Mouse (Mus musculus) lung, adult 2 months (tissue): Measurements from ENCODE around the gene Rnf150. TPM values are rescaled to one million over a fixed set of nuclear protein-coding genes. Genes with fewer than 3 reads are reported as not detected.

Source experiments
- DNase-seq: peaks from one replicate; pipeline ENCODE4 v3.0.0; 2022
- H3K4me1 ChIP-seq: fragments of 200-500 bp; 2 replicates; pipeline ENCODE4 v1.6.1; 2011; ENCODE audit warnings: low read length; ENCODE audit not compliant: control insufficient read depth, insufficient read depth
- H3K4me3 ChIP-seq: fragments of 200-500 bp; replicated peaks from 2 replicates; pipeline ENCODE3; 2011; ENCODE audit warnings: low read depth, mild to moderate bottlenecking, control low read depth, low read length; ENCODE audit errors: extremely low read depth
- CTCF ChIP-seq: fragments of 200-500 bp; IDR thresholded peaks from 2 replicates; pipeline ENCODE4 v1.5.1; 2011; ENCODE audit warnings: mild to moderate bottlenecking, low read length, control low read depth; ENCODE audit not compliant: insufficient read depth
- POLR2A ChIP-seq: fragments of 200-500 bp; IDR thresholded peaks from 2 replicates; pipeline ENCODE4 v1.6.1; 2011; ENCODE audit warnings: low read depth, mild to moderate bottlenecking, control low read depth, low read length, borderline replicate concordance; ENCODE audit errors: extremely low read depth
- WGBS: fragments of 180-500 bp; shearing (Covaris S2); methylation state at CpG from one replicate; pipeline ENCODE4 v1.1.7; 2018; 5-methylcytosine and 5-hydroxymethylcytosine counted together
- polyA plus RNA-seq: library from polyadenylated mRNA; depleted of rRNA; stranded (reverse); fragments of >200 nt; gene quantifications from 2 replicates; pipeline ENCODE4 v1.2.3, GENCODE M21; 2012

The Rnf150 gene
- polyA plus RNA-seq, 1 experiment = 6.9 TPM

DNA sequence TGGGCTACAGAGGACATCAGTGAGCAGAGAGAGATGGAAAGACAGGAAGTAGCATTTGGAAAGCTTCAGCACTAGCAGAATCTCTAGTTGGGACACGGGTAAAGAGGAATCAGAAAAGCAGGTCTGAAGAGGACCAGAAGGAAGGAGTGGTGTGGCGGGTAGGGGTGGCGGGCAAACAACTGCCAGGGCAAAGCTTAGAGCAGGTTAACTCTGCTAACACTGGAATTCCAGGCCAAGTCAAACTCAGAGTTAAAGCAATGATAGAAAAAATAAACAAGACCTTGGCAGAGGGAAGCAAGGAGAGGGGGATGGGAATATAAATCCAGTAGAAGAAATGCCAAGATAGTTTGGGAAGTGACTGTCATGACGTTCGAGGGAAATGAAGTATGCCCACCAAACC is 120.1 kb downstream of the Rnf150 start:
- DNase-seq = peak; percentile 15
- TF ChIP-seq CTCF = no peak
- TF ChIP-seq POLR2A = no peak
- H3K4me3 ChIP-seq = no peak overlapping the region
- H3K4me1 ChIP-seq = peaks cover 6% of the 10 kb centered on the region
- WGBS = 16% methylated on average over 5 of the region's 5 CpGs

DNA sequence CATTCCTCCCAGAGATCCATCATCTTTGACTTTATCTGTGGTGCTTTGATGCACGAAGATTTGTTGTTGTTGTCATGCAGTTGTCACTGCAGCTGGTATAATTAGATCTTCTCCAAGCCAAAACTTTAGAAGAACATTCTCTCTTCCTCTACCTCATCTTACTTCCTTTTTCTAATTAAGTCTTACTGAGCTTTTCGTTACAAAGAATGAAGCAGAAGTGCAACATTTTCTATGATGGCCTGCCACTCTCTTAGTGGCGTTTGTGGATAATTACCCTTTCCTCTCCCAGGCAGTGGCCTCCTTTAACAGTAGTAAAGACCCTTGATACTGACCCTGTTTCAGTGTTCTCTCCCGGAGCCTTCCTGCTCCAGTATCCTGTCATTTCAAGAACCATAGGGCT is 128.9 kb downstream of the Rnf150 start:
- Histone ChIP-seq H3K4me1 (peaks cover 3% of the 10 kb centered on the region; the same call in 1 of the 2 replicates), H3K4me3 (no peak overlapping the region)
- TF ChIP-seq CTCF (no peak), POLR2A (no peak)
- 54% methylated on average over 4 of the region's 4 CpGs for WGBS
- no peak for DNase-seq

DNA sequence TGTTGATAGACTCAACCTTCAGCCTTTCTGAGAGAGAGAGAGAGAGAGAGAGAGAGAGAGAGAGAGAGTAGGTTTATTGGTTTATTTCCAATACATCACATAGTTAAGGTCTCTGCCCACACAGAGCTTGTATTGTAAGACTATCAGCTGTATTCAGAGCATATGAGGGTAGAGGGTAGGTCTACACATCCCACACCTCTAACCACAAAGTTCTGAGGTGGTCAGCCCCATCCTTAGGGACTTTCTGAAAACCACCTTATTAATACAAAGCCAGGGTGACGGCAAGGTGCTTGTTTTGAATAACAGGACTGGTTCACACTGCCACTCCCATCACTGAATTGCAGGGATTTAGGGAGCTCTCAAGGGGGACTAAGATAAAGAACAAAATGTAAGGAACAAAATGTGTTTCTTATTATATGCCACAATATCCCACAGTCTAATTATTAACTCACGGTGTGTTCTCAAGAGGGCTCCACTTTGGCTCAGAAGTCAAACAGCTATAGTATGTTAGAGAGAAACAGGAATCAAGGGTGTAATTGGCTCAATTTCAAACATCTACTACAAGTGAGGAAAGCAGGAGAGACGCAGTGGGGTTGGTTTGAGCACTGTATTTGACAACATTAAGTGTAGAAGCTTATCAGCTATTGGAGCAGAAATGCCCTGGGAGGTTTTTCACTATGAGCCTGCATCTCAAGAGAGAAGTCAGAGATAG is 132.7 kb downstream of the Rnf150 start:
- whole genome bisulfite sequencing = 67% methylated on average over 3 of the region's 3 CpGs
- H3K4me1 ChIP-seq = peaks cover 3% of the 10 kb centered on the region; the same call in 1 of the 2 replicates
- no peak overlapping the region for H3K4me3 ChIP-seq
- TF ChIP-seq CTCF (no peak), POLR2A (no peak)
- DNase-seq = no peak

DNA sequence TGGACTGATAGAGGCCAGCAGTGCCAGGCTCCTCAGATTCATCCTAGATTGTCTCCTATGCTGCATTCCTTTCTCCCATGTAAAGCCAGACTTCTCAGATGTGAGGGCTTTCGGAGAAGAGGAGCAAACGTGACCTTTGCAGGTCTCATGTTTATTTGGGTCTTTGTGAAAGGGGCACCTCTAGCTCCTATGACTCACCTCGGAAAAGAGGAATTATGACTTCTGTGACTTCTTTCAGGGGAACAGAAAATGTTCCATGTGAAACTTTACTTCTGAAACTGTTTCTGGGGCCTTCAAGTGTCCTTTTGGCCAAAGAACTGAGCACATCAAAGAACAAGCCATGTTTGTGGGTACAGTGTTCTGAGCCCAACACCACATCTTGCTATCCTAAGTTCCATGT is 133.7 kb downstream of the Rnf150 start:
- DNase-seq = no peak
- TF ChIP-seq CTCF (no peak), POLR2A (no peak)
- Histone ChIP-seq H3K4me3 (no peak overlapping the region), H3K4me1 (peaks cover 3% of the 10 kb centered on the region; the same call in 1 of the 2 replicates)
- 65% methylated on average over 3 of the region's 3 CpGs for WGBS

DNA sequence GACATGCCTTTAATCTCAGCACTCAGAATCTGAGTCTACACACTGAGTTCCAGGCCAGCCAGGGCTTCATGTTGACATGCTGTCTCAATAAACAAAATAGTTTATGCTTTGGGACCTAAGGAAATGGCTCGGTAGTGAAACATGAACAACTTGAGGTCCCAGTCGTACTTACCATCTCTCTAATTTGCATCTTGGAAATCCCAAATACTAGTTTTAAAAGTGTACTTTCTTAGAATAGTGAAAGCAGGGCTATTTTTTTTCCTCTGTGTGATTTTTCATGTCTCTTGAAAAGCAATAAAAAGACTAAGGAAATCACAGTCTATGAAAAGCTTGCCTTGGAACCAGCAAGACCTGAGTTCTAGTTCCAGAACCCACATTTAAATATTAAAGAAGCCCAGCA is 135.6 kb downstream of the Rnf150 start:
- TF ChIP-seq CTCF = no peak
- TF ChIP-seq POLR2A = no peak
- H3K4me3 ChIP-seq = no peak overlapping the region
- DNase-seq = no peak
- peaks cover 3% of the 10 kb centered on the region; the same call in 1 of the 2 replicates for H3K4me1 ChIP-seq
- 63% methylated on average over 2 of the region's 2 CpGs for WGBS

DNA sequence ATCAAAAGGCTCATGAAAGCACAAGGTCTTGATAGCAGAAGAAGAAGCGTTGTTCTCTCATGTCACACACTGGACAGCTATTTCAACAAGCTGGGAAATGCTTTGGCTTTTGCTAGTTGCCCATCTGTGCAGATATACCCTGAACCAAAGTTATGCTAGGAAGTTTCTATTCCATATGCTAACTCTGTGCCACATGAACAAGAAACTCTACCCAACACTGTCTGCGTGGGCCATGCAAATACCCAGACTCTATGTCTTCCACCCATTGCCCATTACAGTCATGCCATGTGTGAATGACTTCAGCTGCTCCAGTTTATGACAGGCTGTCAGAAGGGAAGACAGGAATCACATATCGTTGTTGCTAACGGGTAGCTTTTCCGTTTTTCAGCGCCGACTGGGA is 140.0 kb downstream of the Rnf150 start:
- no peak overlapping the region for H3K4me3 ChIP-seq
- no peaks in the 10 kb centered on the region for H3K4me1 ChIP-seq
- TF ChIP-seq POLR2A = no peak
- no peak for TF ChIP-seq CTCF
- DNase-seq = no peak
- 92% methylated on average over 7 of the region's 7 CpGs for WGBS

DNA sequence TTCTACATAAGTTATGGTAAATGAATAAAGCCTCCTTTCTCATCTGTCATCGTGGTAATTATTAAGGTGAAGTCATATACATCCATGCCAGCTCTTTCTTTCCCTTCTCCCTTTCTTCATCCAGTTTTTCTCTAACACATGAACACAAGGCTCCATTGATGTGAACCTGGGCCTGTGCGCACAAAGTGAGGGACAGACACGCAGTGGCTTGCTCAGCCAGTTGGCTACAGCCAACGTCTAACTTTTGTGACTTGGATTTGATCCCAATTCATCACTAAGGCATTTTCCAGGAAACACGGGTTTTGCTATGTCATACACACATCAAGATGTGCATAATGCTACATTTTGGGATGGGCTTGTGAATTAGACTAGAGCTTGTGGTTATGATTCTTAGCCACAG is 146.3 kb downstream of the Rnf150 start:
- 72% methylated on average over 5 of the region's 5 CpGs for whole genome bisulfite sequencing
- no peak for DNase-seq
- H3K4me3 ChIP-seq = no peak overlapping the region
- no peaks in the 10 kb centered on the region for H3K4me1 ChIP-seq
- TF ChIP-seq CTCF = no peak
- TF ChIP-seq POLR2A = no peak

DNA sequence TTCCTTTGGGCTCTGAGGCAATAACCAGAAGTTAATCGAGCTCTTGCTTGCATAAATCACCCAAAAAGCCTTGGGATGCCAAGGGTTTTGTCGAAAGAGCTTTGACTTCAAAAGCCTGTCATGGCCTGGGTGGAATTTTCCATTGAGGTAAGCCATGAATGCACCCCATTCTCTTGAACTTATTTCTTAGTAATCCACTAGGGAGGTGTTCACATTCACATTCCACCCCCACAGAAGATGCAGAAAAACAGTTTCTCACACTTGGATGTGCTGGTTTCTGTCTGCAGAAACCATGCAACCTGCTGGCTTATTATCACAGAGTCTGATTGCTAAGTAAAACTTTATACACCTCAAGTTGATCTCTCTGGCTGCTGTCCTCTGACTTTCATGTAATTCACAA is 148.1 kb downstream of the Rnf150 start:
- Histone ChIP-seq H3K4me3 (no peak overlapping the region), H3K4me1 (no peaks in the 10 kb centered on the region)
- WGBS = 49% methylated on average over 2 of the region's 2 CpGs
- DNase-seq = no peak
- no peak for TF ChIP-seq POLR2A
- no peak for TF ChIP-seq CTCF

DNA sequence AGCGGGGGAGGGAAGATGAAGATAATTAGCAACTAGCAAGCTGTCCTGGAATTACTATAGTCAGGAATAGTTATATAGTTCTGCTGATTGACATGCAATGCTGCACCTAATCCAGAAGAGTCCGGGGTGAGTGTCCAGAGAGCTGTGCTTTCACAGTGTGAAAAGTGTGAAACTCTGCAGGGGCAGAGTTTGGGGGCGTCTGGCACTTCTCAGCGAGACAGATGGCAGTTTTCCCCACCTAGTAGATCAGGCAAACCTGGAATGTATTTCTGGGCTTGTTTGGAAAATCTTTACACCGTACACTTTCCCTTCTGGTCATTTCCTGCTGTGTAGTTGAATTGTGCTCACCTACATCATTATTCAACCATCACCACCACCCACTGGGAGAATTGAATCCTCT is 148.6 kb downstream of the Rnf150 start:
- 64% methylated on average over 5 of the region's 5 CpGs for WGBS
- TF ChIP-seq CTCF = no peak
- no peak for TF ChIP-seq POLR2A
- no peak overlapping the region for H3K4me3 ChIP-seq
- H3K4me1 ChIP-seq = no peaks in the 10 kb centered on the region
- DNase-seq = no peak

DNA sequence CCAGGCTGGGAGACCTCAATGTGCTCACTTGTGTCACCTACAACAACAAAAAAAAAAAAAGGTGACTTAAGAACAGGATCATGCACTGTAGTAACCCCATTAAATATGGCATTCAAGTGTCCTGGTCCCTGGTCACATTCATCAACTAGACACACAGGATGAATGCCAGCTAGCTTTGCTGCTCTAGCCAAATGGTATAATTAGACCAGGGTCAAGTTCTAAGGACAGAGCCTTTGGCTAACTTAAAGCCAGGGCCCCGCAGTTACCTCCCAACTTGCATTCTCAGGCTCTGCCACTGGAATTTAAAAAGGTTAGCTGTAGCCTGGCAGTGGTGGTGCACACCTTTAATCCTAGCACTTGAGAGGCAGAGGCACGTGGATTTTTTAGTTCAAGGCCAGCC is 165.1 kb downstream of the Rnf150 start:
- Histone ChIP-seq H3K4me3 (no peak overlapping the region), H3K4me1 (no peaks in the 10 kb centered on the region)
- no peak for DNase-seq
- whole genome bisulfite sequencing = 66% methylated on average over 2 of the region's 2 CpGs
- TF ChIP-seq POLR2A (no peak), CTCF (no peak)

DNA sequence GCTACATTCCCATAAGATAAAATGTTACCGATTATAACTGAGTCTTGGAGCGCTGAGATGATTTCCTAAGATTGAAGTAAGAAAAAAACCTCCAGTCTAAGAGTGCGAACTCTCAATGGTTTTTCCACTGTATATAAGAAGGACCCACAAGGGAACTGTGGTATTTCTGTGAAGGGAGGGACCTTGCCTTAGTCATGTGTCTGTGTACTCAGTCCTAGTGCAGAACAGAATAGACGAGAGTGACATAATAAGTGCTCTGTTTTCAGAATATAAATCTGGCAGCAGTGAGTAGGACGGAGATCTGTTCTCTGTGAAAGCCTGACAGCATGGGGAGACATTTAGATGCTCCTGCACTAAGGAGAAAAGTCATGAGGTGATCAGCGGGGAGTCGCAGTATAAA is 169.6 kb downstream of the Rnf150 start:
- TF ChIP-seq POLR2A = no peak
- TF ChIP-seq CTCF = no peak
- Histone ChIP-seq H3K4me1 (no peaks in the 10 kb centered on the region), H3K4me3 (no peak overlapping the region)
- 60% methylated on average over 7 of the region's 7 CpGs for WGBS
- no peak for DNase-seq
